Mouse (Mus musculus): ENCODE results near the gene Cfap69.

- TF ChIP-seq CTCF (IDR thresholded peaks at IDR 0.05; ENCODE audit: low read depth) (no peak), EP300 (IDR thresholded peaks at IDR 0.05; ENCODE audit: low read depth) (no peak)
These were observed 76.4 kb downstream of the Cfap69 start for GRCm38 (mm10) chr5:5587686-5588085.
